Mouse (Mus musculus): Measurements from ENCODE around the gene 4930583I09Rik.

DNA sequence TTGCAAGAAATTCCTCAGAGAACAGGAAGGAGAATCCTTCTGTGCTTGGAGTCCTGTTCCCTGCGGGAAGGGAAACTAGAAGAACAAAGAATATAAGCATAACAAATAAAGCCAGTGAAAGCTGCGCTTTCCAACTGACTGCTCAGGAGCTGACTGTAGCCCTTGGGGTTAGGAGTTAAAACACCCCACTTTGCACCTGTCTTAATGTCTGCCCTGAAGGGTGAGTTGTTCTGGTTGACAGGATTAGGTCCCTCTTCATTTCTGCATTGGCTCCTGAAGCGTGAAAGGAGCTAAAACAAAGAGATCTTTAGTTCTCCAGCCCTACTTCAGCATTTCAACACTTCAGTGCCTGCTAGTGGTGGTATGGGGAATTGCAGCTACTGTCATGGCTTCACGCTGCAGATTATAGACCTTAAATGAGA, 37.8 kb upstream of the 4930583I09Rik start:
- TF ChIP-seq CTCF (IDR thresholded peaks at IDR 0.05; ENCODE audit: extremely low read depth, insufficient read length, insufficient replicate concordance, low read depth, low read length) (no peak), POLR2A (IDR thresholded peaks at IDR 0.05; ENCODE audit: low read depth, low read length) (no peak)
